Mouse (Mus musculus) bone marrow macrophage, adult 2 months (primary cell): ENCODE data around the gene Cisd2.
A peak's percentile ranks its signal among the peaks of the same experiment; 100 is the strongest.

Source experiments
- CTCF ChIP-seq: IDR thresholded peaks from 2 replicates; pipeline ENCODE4 v1.5.1; 2012; ENCODE audit warnings: low read depth, mild to moderate bottlenecking, low read length, moderate library complexity
- POLR2A ChIP-seq: IDR thresholded peaks from 2 replicates; pipeline ENCODE4 v1.6.1; 2012; ENCODE audit warnings: mild to moderate bottlenecking, low read depth, low read length, borderline replicate concordance

- peak; percentile 75 for TF ChIP-seq CTCF
- no peak for TF ChIP-seq POLR2A
These were observed 21.5 kb downstream of the Cisd2 start for GRCm38 (mm10) chr3:135402201-135402658.
